Mouse (Mus musculus) kidney, postnatal 25 days (tissue): Measurements from ENCODE around the gene Minpp1.

Experiments
- DNase-seq, 2 experiments: peaks; one replicate each; pipeline ENCODE4 v3.0.0; 2021; ENCODE audit warnings: mixed read lengths in 2 of 2

Minpp1 gene

GRCm38 (mm10) chr19:32529252-32529942, 43.8 kb downstream of the Minpp1 start:
- no peak for DNase-seq

- no peak for DNase-seq
Observed at GRCm38 (mm10) chr19:32530296-32530695, 44.7 kb downstream of the Minpp1 start.

DNA sequence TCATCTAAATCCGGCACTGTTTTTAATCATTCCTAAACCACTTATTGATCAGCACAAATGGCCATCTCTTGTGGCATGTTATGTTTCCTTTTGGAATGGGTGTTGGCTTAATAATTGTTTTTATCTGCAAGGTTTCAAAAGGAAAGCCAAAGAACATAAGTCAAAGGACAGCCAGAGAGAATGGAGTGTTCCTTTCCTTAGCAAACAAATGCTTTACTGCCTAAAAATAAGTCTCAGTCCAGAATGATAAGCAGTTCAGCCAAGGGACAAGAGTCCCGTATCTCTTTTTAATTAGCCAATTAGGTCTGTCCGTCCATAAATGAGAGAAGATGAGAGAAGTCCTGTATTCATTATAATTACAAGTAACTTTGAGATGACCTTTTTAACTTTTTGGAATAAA, 46.8 kb downstream of the Minpp1 start:
- no peak for DNase-seq

GRCm38 (mm10) chr19:32532737-32533505, 47.4 kb downstream of the Minpp1 start:
- DNase-seq, result no peak

DNA sequence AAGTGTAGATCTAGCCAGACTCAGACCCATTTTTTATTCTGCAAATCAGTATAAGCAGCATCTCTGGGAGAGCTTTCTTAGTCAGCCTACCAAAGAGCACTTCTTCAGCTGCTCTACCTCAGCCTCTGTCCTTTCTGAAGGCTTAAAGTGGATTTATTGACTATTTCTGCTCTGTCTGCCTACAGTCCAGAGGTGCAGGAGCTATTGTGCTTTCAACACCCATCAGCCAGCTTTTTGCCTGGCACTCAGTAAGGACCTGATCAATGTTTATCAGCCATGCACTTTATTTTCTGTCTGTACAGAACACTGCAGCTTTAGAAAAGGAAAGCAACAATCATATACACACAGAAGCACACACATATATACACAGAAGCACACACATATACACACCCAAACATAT, 49.3 kb downstream of the Minpp1 start:
- no peak for DNase-seq

DNA sequence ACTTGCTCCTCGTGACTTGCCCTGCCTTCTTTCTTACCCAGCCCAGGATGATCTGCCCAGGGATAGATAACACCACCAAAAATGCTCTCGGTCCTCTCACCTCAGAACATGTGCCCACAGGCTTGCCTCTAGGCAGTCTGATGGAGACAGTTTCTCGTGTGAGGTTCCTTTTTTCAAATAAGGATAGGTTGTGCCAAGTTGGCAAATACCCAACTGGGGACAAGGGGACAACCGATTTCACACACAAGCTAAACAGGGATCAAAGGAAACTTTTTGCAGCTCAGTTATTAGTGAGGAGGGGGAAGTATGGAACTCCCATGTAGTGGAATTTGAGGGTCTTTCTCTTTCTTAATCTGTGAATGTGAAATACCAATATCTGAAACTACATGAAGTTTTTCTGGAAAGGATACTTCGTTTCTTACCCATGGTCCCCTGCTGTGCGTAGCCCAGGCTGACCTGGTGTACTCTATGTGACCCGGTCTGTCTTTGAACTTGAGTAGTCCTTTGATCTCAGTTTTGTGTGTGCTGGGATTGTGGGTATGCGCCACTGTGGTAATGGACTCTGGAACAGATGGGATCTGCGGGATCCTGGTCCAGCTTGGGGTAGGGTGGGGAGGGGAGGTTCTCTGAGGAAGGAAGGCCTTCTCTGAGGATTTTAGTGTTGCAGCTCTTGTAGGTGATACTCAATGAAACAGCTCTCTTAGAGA, 57.4 kb downstream of the Minpp1 start:
- DNase-seq, result no peak

DNA sequence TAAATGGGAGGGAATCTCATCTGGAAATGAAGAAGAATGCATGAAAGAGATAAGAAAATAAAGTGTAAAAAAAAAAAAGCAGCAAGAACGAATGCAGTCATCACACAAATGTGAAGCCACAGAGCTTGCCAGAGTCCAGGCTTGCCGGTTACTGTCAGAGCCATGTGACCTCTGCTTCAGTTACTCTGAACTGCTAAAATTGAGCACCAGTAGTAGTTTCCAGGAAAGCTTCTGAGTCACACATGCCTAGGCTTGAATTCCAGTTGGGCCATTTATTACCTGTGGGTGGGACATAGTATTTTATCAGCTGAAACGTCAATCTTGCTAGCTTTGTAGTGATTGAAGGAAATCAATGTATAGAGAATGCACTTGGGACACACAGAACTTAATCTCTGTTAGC, 61.8 kb downstream of the Minpp1 start:
- no peak for DNase-seq

DNA sequence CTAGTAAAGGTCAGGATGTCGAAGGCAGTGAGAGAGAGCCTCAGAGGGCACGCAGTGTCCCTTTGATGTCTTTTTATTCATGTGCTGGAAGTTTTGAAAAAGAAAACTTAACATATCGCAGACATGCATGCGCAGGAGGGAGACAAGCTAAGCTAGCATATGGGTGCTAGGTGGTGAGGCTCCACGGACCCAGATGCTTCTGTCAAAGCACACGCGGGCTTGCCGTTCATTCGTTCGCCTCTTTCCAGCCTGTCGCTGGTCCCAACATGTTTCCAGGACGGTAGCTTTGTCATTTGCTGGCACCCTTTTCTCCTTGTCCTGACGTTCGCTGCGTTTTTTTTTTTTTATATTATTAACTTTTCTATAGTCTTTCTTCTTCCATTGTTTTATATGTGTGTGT, 62.6 kb downstream of the Minpp1 start:
- DNase-seq, result no peak

DNA sequence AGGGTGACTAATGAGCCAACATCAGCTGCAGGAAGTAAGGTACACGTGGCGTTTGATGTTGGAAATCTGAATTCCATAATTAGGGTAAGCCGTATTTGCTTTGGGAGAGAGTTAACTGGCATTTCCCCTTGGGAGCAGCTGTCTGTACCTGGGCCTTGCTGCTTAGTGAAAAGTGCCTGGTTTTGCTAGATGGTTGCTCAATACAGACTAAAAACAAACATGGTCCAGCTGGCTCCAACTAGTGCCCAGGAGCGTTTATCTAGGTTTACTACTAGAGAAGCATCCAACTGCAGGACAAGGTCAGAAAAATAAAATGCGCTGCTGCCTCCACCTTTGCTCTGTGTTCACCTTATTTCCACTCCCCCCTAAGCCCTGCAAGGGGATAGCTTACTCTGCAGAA, 64.9 kb downstream of the Minpp1 start:
- no peak for DNase-seq

DNA sequence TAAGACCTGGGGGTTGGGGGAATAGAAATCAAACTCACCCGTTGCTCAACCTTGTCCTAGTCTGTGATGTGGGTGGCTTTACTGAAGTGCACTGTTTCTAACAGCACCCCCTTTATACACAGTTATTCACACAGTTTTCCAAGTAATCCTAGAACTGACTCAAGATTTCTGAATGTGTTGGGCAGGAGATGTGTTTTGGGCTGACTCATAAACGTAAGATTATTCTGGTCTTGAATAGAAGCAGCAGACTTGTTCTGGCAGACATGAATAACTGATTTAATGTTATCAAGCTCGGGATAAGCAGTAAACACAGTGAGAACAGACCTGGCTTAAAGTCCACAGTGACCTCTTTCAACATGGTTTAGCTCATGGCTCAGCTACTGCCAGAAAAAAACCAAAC, 65.9 kb downstream of the Minpp1 start:
- DNase-seq, result no peak

DNA sequence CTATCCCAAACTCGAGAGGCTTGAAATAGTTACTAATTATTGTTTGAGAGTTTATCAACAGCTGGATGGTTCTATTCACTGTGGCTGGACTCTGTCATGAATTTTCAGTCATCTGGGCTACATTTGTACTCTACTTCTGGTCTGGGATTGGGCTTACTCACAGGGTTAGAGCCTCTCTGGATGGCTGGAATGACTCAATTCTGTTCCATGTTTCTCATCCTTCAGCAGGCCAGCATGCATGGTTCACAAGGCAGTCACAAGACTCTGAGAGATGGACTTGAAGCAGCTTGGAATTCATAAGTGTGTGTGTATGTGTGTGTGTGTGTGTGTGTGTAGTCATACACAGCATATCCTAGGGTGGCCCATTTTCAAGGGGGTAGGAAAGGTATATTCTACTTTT, 66.5 kb downstream of the Minpp1 start:
- DNase-seq, result no peak

DNA sequence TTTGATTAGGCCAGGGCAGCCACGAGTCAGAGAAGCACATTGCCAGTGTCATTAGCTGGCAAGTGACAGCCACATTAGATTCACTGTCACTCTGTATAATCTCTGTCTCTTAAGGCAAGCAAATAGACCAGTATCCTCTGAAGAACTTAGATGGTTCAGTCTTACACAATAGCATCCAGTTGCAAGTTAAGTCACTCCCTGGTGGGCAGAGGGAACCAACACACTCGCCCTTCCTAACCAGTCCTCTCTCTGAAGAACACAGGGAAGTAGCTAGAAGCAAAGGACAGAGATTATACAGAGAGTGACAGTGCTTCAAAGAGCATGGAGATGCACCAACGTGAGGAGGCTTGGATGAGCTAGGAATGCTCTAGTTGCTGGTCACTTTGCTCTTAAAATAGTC, 67.7 kb downstream of the Minpp1 start:
- no peak for DNase-seq

DNA sequence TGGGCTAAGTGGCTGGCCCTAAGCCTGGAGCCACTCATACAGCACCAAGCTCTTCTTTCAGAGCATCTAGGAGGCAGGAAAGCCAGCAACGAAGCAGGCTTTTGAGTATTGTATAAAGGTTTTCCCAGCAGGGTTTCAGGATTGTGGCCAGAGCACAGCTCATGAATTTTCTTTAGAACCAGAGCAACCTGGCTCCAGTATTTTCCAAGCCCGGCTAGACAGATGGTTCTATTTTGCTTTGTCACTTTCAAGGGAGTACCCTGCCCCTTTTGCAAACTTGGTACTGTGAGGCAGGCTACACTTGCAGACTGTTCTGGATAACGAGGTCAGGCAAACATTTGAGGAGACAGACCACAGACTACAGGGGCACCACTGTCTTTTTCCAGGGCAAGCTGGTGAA, 69.7 kb downstream of the Minpp1 start:
- DNase-seq, result no peak
